Mouse (Mus musculus): ENCODE measurements at regions not wholly inside any gene's neighbourhood (a gene's known extent, or its start where the extent isn't known, plus 50 kb on each side); places are given as distances from the start of the nearest gene placed in this dataset.

DNA sequence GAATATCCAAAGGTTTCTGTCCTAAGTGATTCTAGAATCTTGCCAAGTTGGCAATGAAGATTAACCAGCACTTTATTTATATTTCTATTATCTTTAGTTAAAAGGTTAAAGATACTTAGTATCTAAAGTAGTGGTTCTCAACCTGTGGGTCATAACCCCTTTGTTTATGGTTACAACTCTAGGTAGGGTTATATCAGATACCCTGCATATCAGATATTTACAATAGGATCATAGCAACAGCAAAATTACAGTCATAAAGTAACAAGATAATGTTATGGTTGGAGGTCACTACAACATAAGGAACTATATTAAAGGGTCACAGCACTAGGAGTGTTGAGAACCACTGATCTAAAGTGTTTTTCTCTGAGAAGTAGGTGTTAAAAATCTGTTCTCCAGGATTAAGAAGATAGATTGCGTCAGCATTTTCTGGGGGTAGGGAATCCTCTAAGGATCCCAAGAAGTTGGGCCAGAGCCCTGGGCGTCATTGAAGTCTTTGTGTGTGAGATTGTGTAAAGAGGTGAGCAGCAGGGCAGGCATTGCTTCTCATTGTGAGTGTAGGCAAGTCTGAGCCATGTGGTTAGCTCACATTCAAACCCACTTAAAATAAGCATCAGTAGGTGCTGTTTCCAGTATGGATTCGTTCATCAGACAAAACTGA is 201.6 kb downstream of the Klf6 start:
- H3K4me1 ChIP-seq (ENCODE audit: insufficient read depth, low read depth, low read length) = no peaks in the 10 kb centered on the region
- TF ChIP-seq CTCF (IDR thresholded peaks at IDR 0.05) (no peak), EP300 (IDR thresholded peaks at IDR 0.05) (no peak)
- H3K9me3 ChIP-seq (ENCODE audit: low read length) = no peaks in the 10 kb centered on the region
- DNase-seq (ENCODE audit: low spot score) = no peak
- no peak overlapping the region for H3K9ac ChIP-seq (replicated peaks; ENCODE audit: low read depth)
- H3K36me3 ChIP-seq (ENCODE audit: insufficient read depth, low read length) = no peaks in the 10 kb centered on the region
- no peaks in the 10 kb centered on the region for H3K27me3 ChIP-seq (replicated peaks; ENCODE audit: insufficient read depth, low read length)
- no peak for ATAC-seq
- no peak overlapping the region for H3K4me3 ChIP-seq (ENCODE audit: low read depth, low read length)
- H3K27ac ChIP-seq (ENCODE audit: low read length) = no peak overlapping the region
- no peak overlapping the region for H3K4me2 ChIP-seq (replicated peaks; ENCODE audit: low read depth, low read length)
- 80% methylated on average over 3 of the region's 3 CpGs for WGBS

DNA sequence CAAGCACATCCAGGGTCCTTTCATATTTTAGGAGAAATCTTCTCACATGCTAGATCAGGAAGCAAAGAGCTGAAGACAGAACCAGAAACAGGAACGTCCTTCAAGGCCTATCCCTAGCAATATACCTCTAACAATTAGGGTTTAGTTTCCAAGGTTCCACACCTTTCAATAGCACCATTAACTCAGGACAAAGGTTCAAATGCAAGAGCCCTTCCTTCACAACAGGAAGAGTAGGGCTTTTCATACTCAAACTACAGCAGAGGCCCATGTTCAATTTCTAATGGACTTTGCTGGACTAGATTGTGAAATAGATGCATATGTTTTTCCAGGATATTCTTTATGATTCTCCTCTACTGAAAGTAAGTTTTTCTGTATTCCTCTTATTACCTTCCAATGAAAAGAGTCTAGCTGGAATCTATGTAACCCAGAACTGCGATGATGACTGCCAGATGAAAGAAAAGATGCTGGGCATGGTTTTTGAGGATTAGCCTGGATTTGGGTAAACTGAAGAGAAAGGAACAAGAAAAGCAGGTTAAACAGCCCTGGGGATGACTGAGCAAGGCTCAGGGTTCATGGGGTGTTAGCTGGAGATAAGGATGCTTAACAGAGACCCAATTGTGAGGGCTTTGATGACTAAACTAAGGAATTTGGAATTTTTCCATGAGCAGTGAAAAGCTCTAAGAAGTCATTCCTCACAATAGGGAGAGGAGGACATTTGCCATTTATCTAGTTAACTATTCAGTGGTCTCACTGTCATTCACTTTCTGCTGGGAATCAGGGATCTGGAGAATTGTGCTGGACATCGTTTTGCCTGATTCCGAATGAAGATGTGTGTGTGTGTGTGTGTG is 215.9 kb downstream of the Klf6 start:
- H3K36me3 ChIP-seq (ENCODE audit: insufficient read depth, low read length) = no peaks in the 10 kb centered on the region
- no peak overlapping the region for H3K4me3 ChIP-seq (ENCODE audit: low read depth, low read length)
- no peaks in the 10 kb centered on the region for H3K9me3 ChIP-seq (ENCODE audit: low read length)
- no peak for DNase-seq (ENCODE audit: low spot score)
- no peak overlapping the region for H3K9ac ChIP-seq (replicated peaks; ENCODE audit: low read depth)
- no peaks in the 10 kb centered on the region for H3K27me3 ChIP-seq (replicated peaks; ENCODE audit: insufficient read depth, low read length)
- TF ChIP-seq EP300 (IDR thresholded peaks at IDR 0.05) = no peak
- no peak for TF ChIP-seq CTCF (IDR thresholded peaks at IDR 0.05)
- H3K27ac ChIP-seq (ENCODE audit: low read length) = no peak overlapping the region
- no peak overlapping the region for H3K4me2 ChIP-seq (replicated peaks; ENCODE audit: low read depth, low read length)
- no peaks in the 10 kb centered on the region for H3K4me1 ChIP-seq (ENCODE audit: insufficient read depth, low read depth, low read length)
- no peak for ATAC-seq
- WGBS = 70% methylated on average over 4 of the region's 4 CpGs

DNA sequence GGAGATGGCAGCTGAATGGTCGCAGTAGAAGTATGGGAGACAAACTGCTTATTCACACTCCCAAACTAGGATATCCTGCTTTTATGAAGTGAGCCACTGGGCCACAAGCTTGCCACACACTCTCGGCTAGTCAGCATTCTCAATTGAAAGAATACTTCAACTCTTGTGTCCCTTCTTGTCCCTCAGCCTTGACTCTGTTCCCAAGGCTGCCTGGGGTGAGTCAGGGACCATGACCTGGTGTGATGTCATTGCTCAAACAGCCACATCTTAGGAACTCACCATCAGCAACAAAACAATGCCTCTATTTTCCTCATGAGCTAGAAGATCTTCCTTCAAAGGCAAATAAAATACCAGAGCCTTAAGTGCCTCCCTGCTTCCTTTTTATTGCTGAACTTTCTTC is 224.6 kb downstream of the Klf6 start:
- H3K9ac ChIP-seq (replicated peaks; ENCODE audit: low read depth) = no peak overlapping the region
- H3K4me2 ChIP-seq (replicated peaks; ENCODE audit: low read depth, low read length) = no peak overlapping the region
- WGBS = 33% methylated on average over 2 of the region's 2 CpGs
- DNase-seq (ENCODE audit: low spot score) (no peak), ATAC-seq (no peak)
- no peak overlapping the region for H3K4me3 ChIP-seq (ENCODE audit: low read depth, low read length)
- H3K27ac ChIP-seq (ENCODE audit: low read length) = no peak overlapping the region
- no peaks in the 10 kb centered on the region for H3K9me3 ChIP-seq (ENCODE audit: low read length)
- no peaks in the 10 kb centered on the region for H3K4me1 ChIP-seq (ENCODE audit: insufficient read depth, low read depth, low read length)
- TF ChIP-seq CTCF (IDR thresholded peaks at IDR 0.05) (no peak), EP300 (IDR thresholded peaks at IDR 0.05) (no peak)
- H3K36me3 ChIP-seq (ENCODE audit: insufficient read depth, low read length) = no peaks in the 10 kb centered on the region
- H3K27me3 ChIP-seq (replicated peaks; ENCODE audit: insufficient read depth, low read length) = no peaks in the 10 kb centered on the region

DNA sequence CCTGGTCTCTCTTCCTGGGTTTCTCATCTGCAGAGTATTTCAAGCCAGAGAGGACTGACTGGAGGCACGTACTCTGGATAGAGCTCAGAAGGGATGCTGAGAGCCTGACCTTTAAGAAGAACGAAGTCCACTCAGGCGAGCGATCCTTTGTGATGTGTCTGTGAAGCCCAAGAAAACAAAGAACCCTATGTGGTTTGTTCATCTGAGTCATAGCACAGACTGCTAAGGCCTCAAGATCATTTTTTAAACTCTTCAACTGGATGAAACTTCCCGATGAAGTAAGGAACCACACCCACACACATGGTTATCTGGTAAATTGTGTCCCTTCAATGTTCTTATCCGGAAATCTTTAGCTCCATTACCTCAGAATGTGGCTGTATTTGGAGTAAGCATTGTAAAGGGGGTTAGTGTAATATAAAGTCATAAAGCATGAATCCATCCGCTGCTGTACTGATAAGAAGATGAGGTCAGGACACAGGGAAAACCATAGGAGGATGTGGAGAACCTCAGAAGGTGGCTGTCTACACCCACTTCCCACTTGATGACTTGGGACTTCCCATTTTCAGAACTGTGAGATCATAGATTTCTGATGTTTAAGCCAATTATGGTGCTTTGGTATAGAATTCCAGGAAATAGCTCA is 247.9 kb downstream of the Klf6 start:
- H3K4me1 ChIP-seq (ENCODE audit: insufficient read depth, low read depth, low read length) = no peaks in the 10 kb centered on the region
- no peaks in the 10 kb centered on the region for H3K36me3 ChIP-seq (ENCODE audit: insufficient read depth, low read length)
- 85% methylated on average over 7 of the region's 7 CpGs for WGBS
- no peak for ATAC-seq
- TF ChIP-seq EP300 (IDR thresholded peaks at IDR 0.05) (no peak), CTCF (IDR thresholded peaks at IDR 0.05) (no peak)
- no peak overlapping the region for H3K9ac ChIP-seq (replicated peaks; ENCODE audit: low read depth)
- H3K4me3 ChIP-seq (ENCODE audit: low read depth, low read length) = no peak overlapping the region
- no peaks in the 10 kb centered on the region for H3K9me3 ChIP-seq (ENCODE audit: low read length)
- no peak overlapping the region for H3K27ac ChIP-seq (ENCODE audit: low read length)
- no peak for DNase-seq (ENCODE audit: low spot score)
- H3K27me3 ChIP-seq (replicated peaks; ENCODE audit: insufficient read depth, low read length) = no peaks in the 10 kb centered on the region
- no peak overlapping the region for H3K4me2 ChIP-seq (replicated peaks; ENCODE audit: low read depth, low read length)

DNA sequence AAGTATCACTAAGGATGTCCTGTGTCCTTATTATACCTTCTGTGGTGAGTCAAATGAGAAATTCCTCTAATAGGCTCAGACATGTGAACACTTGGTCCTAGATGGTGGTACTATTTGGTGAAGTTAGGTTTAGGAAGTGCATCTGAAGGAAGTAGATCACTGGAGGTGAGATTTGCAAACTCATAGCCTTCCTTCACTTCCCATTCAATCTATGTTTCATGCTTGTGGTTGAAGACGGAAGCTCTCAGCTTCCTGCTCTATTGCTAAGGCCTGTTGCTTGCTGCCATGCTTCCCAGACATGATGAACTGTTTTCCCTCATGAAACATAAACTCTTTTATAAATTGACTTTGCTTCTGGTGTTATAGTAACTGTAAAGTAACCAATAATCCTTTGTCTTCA is 258.4 kb downstream of the Klf6 start:
- no peak overlapping the region for H3K27ac ChIP-seq (ENCODE audit: low read length)
- H3K4me2 ChIP-seq (replicated peaks; ENCODE audit: low read depth, low read length) = no peak overlapping the region
- DNase-seq (ENCODE audit: low spot score) (no peak), ATAC-seq (no peak)
- H3K4me3 ChIP-seq (ENCODE audit: low read depth, low read length) = no peak overlapping the region
- H3K27me3 ChIP-seq (replicated peaks; ENCODE audit: insufficient read depth, low read length) = no peaks in the 10 kb centered on the region
- no peaks in the 10 kb centered on the region for H3K4me1 ChIP-seq (ENCODE audit: insufficient read depth, low read depth, low read length)
- H3K9me3 ChIP-seq (ENCODE audit: low read length) = no peaks in the 10 kb centered on the region
- H3K36me3 ChIP-seq (ENCODE audit: insufficient read depth, low read length) = no peaks in the 10 kb centered on the region
- no peak overlapping the region for H3K9ac ChIP-seq (replicated peaks; ENCODE audit: low read depth)
- TF ChIP-seq CTCF (IDR thresholded peaks at IDR 0.05) (no peak), EP300 (IDR thresholded peaks at IDR 0.05) (no peak)
- WGBS = 92% methylated on average over 1 of the region's 1 CpGs

DNA sequence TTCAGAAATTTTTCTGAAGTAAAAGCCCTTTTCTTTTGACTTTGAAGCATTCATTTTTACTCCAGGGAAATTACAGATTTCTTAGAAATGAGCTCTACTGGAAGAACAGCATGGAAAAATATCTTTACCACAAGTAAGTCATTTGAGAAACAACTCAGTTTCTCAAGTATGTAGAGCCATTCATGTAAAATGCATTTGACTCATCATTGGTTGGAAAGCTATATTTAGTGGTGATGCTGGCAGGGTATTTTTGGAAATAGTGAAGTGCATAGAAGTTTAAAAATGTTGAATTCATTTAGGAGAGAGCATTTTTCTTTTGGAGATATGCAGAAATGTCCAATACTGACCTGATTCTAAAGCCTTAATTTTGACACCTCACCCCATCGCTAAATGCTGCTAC is 266.0 kb downstream of the Klf6 start:
- no peak for TF ChIP-seq CTCF (IDR thresholded peaks at IDR 0.05)
- no peak for TF ChIP-seq EP300 (IDR thresholded peaks at IDR 0.05)
- ATAC-seq (no peak), DNase-seq (ENCODE audit: low spot score) (no peak)
- no peak overlapping the region for H3K4me2 ChIP-seq (replicated peaks; ENCODE audit: low read depth, low read length)
- no peaks in the 10 kb centered on the region for H3K9me3 ChIP-seq (ENCODE audit: low read length)
- no peak overlapping the region for H3K27ac ChIP-seq (ENCODE audit: low read length)
- WGBS = 91% methylated on average over 1 of the region's 1 CpGs
- no peak overlapping the region for H3K9ac ChIP-seq (replicated peaks; ENCODE audit: low read depth)
- no peak overlapping the region for H3K4me3 ChIP-seq (ENCODE audit: low read depth, low read length)
- H3K27me3 ChIP-seq (replicated peaks; ENCODE audit: insufficient read depth, low read length) = no peaks in the 10 kb centered on the region
- H3K4me1 ChIP-seq (ENCODE audit: insufficient read depth, low read depth, low read length) = no peaks in the 10 kb centered on the region
- H3K36me3 ChIP-seq (ENCODE audit: insufficient read depth, low read length) = no peaks in the 10 kb centered on the region
